Mouse (Mus musculus): ENCODE results near the gene Slc43a2.

The Slc43a2 gene

GRCm38 (mm10) chr11:75529771-75530170 lies 1.7 kb upstream of the Slc43a2 start:
- no peak for DNase-seq (ENCODE audit: low read depth, low spot score)

- no peak for DNase-seq (ENCODE audit: low read depth, low spot score)
These were observed 1.2 kb upstream of the Slc43a2 start for GRCm38 (mm10) chr11:75530325-75530724.

GRCm38 (mm10) chr11:75530845-75531373 lies 585 bp upstream of the Slc43a2 start:
- DNase-seq (ENCODE audit: low read depth, low spot score) = no peak

GRCm38 (mm10) chr11:75532340-75533277 lies 1.1 kb downstream of the Slc43a2 start:
- no peak for DNase-seq (ENCODE audit: low read depth, low spot score)

GRCm38 (mm10) chr11:75533314-75534015 lies 2.0 kb downstream of the Slc43a2 start:
- DNase-seq (ENCODE audit: low read depth, low spot score) = no peak

GRCm38 (mm10) chr11:75534286-75535033 lies 3.0 kb downstream of the Slc43a2 start:
- DNase-seq (ENCODE audit: low read depth, low spot score) = no peak

GRCm38 (mm10) chr11:75535106-75535795 lies 3.8 kb downstream of the Slc43a2 start:
- DNase-seq (ENCODE audit: low read depth, low spot score) = no peak

- no peak for DNase-seq (ENCODE audit: low read depth, low spot score)
These were observed 4.9 kb downstream of the Slc43a2 start for GRCm38 (mm10) chr11:75536255-75537024.

GRCm38 (mm10) chr11:75537025-75537414 lies 5.5 kb downstream of the Slc43a2 start:
- no peak for DNase-seq (ENCODE audit: low read depth, low spot score)

GRCm38 (mm10) chr11:75537491-75538183 lies 6.1 kb downstream of the Slc43a2 start:
- DNase-seq (ENCODE audit: low read depth, low spot score) = no peak

GRCm38 (mm10) chr11:75538184-75538969 lies 6.9 kb downstream of the Slc43a2 start:
- DNase-seq (ENCODE audit: low read depth, low spot score) = no peak

GRCm38 (mm10) chr11:75538970-75539299 lies 7.4 kb downstream of the Slc43a2 start:
- no peak for DNase-seq (ENCODE audit: low read depth, low spot score)

- DNase-seq (ENCODE audit: low read depth, low spot score) = no peak
These were observed 8.7 kb downstream of the Slc43a2 start for GRCm38 (mm10) chr11:75540209-75540608.

- DNase-seq (ENCODE audit: low read depth, low spot score) = no peak
These were observed 9.5 kb downstream of the Slc43a2 start for GRCm38 (mm10) chr11:75540710-75541581.

- no peak for DNase-seq (ENCODE audit: low read depth, low spot score)
These were observed 13.2 kb downstream of the Slc43a2 start for GRCm38 (mm10) chr11:75544713-75545112.

- DNase-seq (ENCODE audit: low read depth, low spot score) = no peak
These were observed 14.6 kb downstream of the Slc43a2 start for GRCm38 (mm10) chr11:75546057-75546456.

- DNase-seq (ENCODE audit: low read depth, low spot score) = no peak
These were observed 18.2 kb downstream of the Slc43a2 start for GRCm38 (mm10) chr11:75549658-75550111.
